Mouse (Mus musculus) ES-E14 (cell line): Measurements from ENCODE around the gene Btbd6.

ENCODE experiments used
- CHD2 ChIP-seq: IDR thresholded peaks from 2 replicates; pipeline ENCODE4 v1.6.1; 2014; ENCODE audit warnings: mild to moderate bottlenecking, low read depth, low read length, inconsistent platforms
- ZC3H11A ChIP-seq: IDR thresholded peaks from 2 replicates; pipeline ENCODE4 v1.6.1; 2012; ENCODE audit warnings: low read depth, mild to moderate bottlenecking, inconsistent platforms, low read length, borderline replicate concordance
- ZNF384 ChIP-seq: IDR thresholded peaks from 2 replicates; pipeline ENCODE4 v1.6.1; 2012; ENCODE audit warnings: low read depth, low read length, inconsistent platforms

- TF ChIP-seq ZC3H11A (no peak), CHD2 (no peak), ZNF384 (no peak)
Observed at GRCm38 (mm10) chr12:112927265-112927664, 49.0 kb upstream of the Btbd6 start.
